Mouse (Mus musculus) forebrain, embryonic 15.5 days (tissue): ENCODE results near the gene Nid1. TPM values are rescaled to one million over a fixed set of nuclear protein-coding genes. Genes with fewer than 3 reads are reported as not detected.

Experiments
- ATAC-seq: fragments of 200-750 bp; cut with Nextera tagmentation; replicated peaks from 2 replicates; pipeline ENCODE4 v1.8.0; 2017; ENCODE audit warnings: mild to moderate bottlenecking, moderate TSS enrichment, moderate library complexity
- H3K27ac ChIP-seq: fragments of 300-500 bp; sonication (generic); replicated peaks from 2 replicates; pipeline ENCODE4 v1.5.1; 2015; ENCODE audit warnings: mild to moderate bottlenecking, inconsistent platforms
- H3K27me3 ChIP-seq: fragments of 300-500 bp; sonication (generic); 2 replicates; pipeline ENCODE4 v1.6.1; 2015; ENCODE audit warnings: inconsistent platforms
- H3K36me3 ChIP-seq: fragments of 300-500 bp; sonication (generic); 2 replicates; pipeline ENCODE4 v1.6.1; 2015; ENCODE audit warnings: mild to moderate bottlenecking, inconsistent platforms
- H3K4me1 ChIP-seq: fragments of 300-500 bp; sonication (generic); 2 replicates; pipeline ENCODE4 v1.6.1; 2015; ENCODE audit warnings: inconsistent platforms
- H3K4me2 ChIP-seq: fragments of 300-500 bp; sonication (generic); replicated peaks from 2 replicates; pipeline ENCODE4 v1.6.1; 2015; ENCODE audit warnings: mild to moderate bottlenecking, inconsistent platforms
- H3K4me3 ChIP-seq: fragments of 300-500 bp; sonication (generic); 2 replicates; pipeline ENCODE4 v1.5.1; 2015; ENCODE audit warnings: mild to moderate bottlenecking, inconsistent platforms
- H3K9ac ChIP-seq: fragments of 300-500 bp; sonication (generic); replicated peaks from 2 replicates; pipeline ENCODE4 v1.6.1; 2015; ENCODE audit warnings: mild to moderate bottlenecking, inconsistent platforms
- H3K9me3 ChIP-seq: fragments of 300-500 bp; sonication (generic); 2 replicates; pipeline ENCODE4 v1.6.1; 2016; ENCODE audit warnings: inconsistent platforms
- WGBS: fragments of 180-500 bp; shearing (Covaris S2); methylation state at CpG from one replicate; pipeline ENCODE4 v1.1.7; 2015; ENCODE audit warnings: mixed read lengths; 5-methylcytosine and 5-hydroxymethylcytosine counted together
- polyA plus RNA-seq: library from polyadenylated mRNA; unstranded; fragments of >200 nt; fragmentation: Nextera tagmentation; extraction: Ambion mirVana; gene quantifications from 2 replicates; pipeline ENCODE4 v1.2.1, GENCODE M21; 2015

The Nid1 gene
- polyA plus RNA-seq, 1 experiment from 2014 or later = 16.7 TPM

DNA sequence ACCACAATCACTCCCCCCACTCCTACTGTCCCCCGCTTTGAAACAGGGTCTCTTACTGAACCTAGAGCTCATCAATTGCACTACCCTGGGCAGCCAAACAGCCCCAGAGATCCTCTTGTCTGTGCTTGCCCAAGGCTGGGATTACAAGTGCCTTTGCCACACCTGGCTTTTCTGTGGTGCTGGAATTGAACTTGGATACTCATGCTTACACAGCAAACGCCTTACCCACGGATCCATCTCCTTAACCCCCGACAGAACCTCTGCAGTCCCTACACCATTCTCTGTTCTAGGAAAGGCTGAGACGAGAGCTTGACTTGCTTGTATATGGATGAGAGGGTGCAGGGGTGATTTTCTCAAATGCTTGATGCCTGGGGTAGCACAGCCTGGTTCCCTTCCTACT is 67.7 kb downstream of the Nid1 start:
- H3K4me1 ChIP-seq = no peaks in the 10 kb centered on the region
- H3K27me3 ChIP-seq = no peaks in the 10 kb centered on the region
- no peak overlapping the region for H3K27ac ChIP-seq
- H3K36me3 ChIP-seq = no peaks in the 10 kb centered on the region
- H3K9me3 ChIP-seq = no peaks in the 10 kb centered on the region
- ATAC-seq = no peak
- 88% methylated on average over 5 of the region's 5 CpGs for WGBS
- H3K9ac ChIP-seq = no peak overlapping the region
- H3K4me3 ChIP-seq = no peak overlapping the region
- no peak overlapping the region for H3K4me2 ChIP-seq

DNA sequence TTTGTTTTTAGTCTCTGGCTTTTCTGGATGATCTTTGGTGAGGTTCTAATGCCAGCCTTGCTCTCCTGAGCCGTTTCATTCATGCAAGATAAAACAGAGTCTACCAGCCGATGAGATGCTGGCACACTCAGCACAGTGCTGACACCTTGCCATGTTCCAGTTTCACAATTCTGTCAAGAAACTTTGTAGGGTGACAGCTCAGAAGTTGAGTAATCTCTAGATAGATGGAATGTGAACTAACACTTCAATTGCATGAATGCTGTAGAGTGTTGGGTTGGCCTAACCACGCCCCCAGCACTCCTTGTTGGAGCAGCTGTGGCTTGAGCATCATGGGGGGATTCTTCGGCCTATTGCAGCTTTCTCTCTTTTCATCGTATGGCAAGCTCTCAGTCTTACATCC is 69.2 kb downstream of the Nid1 start:
- Histone ChIP-seq H3K4me2 (no peak overlapping the region), H3K9me3 (no peaks in the 10 kb centered on the region), H3K9ac (no peak overlapping the region), H3K27ac (no peak overlapping the region), H3K36me3 (no peaks in the 10 kb centered on the region), H3K4me1 (no peaks in the 10 kb centered on the region), H3K27me3 (no peaks in the 10 kb centered on the region), H3K4me3 (no peak overlapping the region)
- ATAC-seq = no peak
- WGBS = 90% methylated on average over 5 of the region's 5 CpGs

DNA sequence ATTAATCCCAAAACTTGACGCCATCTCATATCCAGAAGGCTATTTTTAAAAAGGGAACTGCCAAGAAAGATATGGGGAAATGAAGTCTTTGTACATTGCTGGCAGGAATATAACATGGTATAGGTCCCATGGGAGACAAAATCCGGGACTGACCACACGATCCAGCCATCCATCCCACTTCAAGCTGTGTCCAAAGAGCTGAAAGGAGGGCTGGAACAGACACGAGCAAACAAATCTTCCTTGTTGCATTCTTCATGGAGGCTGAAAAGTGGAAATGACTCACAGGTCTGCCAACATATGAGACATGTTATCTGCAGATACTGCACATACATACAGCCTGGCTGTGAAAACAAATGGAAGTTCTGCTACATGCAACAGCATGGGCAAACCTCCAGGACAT is 77.5 kb downstream of the Nid1 start:
- Histone ChIP-seq H3K4me1 (no peaks in the 10 kb centered on the region), H3K27me3 (no peaks in the 10 kb centered on the region), H3K4me3 (no peak overlapping the region), H3K9me3 (no peaks in the 10 kb centered on the region), H3K4me2 (no peak overlapping the region), H3K9ac (no peak overlapping the region), H3K36me3 (no peaks in the 10 kb centered on the region), H3K27ac (no peak overlapping the region)
- ATAC-seq = no peak
- 82% methylated on average over 4 of the region's 4 CpGs for WGBS

DNA sequence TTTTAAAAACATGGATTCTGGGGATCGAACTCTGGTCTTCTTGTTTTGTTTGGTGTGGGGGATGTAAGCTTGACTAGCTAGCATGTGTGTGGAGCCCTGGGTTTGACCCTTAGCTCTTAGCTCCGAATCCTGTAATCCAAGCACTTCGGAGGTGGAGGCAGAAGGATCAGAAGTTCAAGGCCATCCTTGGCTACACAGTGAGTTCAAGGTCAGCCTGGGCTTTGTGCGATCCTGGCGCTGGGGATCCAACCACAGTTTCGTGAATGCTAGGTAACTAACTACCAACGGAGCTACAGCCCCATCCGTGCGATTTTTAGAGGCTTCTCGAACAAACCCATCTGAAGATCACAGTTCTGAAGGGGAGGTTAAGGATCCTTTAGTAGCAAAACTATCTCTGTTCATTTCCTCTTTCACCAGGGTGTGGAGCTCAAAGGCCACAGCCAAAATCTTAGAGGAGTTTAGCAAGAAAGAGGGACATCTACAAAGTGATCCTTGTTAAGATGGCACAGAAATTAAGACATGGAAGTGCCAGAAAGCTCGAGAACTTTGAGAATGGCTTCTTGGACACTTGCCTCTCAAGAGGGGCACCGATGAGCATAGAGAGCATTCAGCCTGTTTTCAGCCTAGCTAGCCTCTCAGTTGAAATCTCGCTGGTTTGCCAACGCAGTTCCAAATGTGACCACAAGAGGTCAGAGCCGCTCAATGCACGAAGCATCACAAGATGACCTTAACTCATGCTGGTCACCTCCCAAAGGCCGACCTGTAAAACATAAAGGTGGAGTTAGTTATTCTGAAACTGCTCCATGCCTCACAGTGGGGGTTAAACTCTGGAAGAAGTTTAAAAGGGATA is 79.2 kb downstream of the Nid1 start:
- H3K9me3 ChIP-seq = no peaks in the 10 kb centered on the region
- H3K4me1 ChIP-seq = no peaks in the 10 kb centered on the region
- no peak overlapping the region for H3K27ac ChIP-seq
- peak; percentile 74 for ATAC-seq
- no peaks in the 10 kb centered on the region for H3K36me3 ChIP-seq
- H3K4me3 ChIP-seq = no peak overlapping the region
- WGBS = 52% methylated on average over 17 of the region's 17 CpGs
- no peak overlapping the region for H3K9ac ChIP-seq
- H3K4me2 ChIP-seq = no peak overlapping the region
- H3K27me3 ChIP-seq = no peaks in the 10 kb centered on the region

DNA sequence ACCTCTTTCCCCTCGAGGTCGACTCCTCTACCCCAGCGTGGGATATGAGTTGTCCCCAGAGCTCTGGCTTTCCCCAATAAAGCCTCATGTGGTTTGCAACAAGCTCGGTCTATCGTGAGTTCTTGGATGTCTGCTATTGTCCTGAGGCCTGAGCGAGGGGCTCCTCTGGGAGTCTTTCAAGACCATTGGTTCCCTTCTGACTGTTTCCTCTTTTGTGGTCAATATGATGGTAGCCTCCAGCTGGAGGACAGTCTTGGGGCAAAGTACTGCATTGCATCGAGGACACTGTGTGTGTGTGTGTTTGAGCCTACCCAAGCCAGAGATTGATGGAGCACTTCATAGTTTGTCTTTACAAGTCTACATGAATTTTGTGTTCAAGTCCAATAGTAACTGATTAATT is 80.8 kb downstream of the Nid1 start:
- no peak overlapping the region for H3K9ac ChIP-seq
- H3K9me3 ChIP-seq = no peaks in the 10 kb centered on the region
- no peaks in the 10 kb centered on the region for H3K4me1 ChIP-seq
- 87% methylated on average over 7 of the region's 7 CpGs for WGBS
- H3K27me3 ChIP-seq = no peaks in the 10 kb centered on the region
- H3K36me3 ChIP-seq = no peaks in the 10 kb centered on the region
- ATAC-seq = no peak
- H3K4me3 ChIP-seq = no peak overlapping the region
- no peak overlapping the region for H3K27ac ChIP-seq
- H3K4me2 ChIP-seq = no peak overlapping the region

DNA sequence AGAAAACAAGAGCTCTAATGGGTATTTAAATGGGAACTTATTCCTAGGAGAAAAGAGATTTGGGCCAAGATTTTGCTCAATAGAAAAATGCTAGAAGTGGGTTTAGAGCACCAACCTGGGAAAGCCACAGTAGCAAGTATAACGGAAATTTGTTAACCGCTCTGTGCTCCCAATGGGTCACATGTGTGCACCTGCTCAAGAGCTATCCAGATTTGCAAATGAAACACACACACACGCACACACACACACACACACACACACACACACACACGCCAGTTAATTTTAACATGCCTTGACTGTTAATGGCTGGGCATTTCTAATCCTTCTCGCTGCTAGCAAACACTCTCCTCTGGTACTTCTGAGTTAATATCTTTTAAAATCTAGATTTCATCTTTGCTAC is 83.1 kb downstream of the Nid1 start:
- H3K4me2 ChIP-seq = no peak overlapping the region
- no peak overlapping the region for H3K27ac ChIP-seq
- H3K9me3 ChIP-seq = no peaks in the 10 kb centered on the region
- WGBS = 90% methylated on average over 5 of the region's 5 CpGs
- H3K4me3 ChIP-seq = no peak overlapping the region
- no peaks in the 10 kb centered on the region for H3K27me3 ChIP-seq
- no peaks in the 10 kb centered on the region for H3K4me1 ChIP-seq
- no peak for ATAC-seq
- H3K36me3 ChIP-seq = no peaks in the 10 kb centered on the region
- H3K9ac ChIP-seq = no peak overlapping the region

DNA sequence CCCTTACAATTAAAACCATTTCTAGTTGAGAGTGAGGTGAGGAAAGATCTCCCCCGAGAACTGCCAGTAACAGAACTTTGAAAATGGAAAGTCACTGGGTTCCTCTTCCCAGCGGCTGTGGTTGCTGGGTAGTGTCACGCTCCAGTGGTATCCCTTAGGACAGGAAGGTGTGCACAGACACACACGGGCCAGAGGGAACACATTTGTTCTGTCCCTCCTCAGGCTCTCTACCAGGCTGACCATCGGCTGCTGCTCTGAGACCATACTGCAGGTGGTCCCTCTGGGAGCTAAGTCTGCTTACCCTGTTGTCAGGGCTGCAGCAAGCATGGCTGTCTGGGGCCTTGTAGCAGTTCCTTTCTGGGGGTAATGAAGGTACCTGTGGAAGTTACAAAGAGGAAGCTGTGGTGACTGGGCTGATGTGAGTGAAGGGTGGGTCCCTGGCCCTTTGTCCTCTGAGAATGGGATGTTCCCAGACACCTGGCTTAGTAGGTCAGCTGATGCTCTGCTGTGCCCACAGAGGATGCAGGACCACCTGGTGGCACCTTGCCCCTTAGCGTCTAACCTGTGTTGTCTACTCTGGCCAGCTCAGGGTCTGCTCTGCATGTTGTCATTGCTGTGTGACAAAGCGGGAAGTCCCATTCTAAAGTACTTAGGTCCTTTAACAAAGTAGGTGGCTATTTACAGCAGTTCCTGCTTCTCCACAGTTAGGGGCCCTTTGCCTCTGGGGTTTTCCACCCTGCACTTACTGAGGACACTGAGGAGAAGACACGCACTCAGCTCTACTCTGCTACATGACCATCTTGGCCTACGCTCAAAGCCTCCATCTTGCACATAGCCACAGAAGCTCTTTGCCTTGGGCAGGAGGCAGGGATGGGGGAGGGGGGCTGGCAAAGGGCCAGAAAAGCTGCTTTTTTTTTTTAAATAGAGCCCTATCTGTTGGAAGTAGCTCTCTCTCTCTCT is 86.6 kb downstream of the Nid1 start:
- ATAC-seq = peak; percentile 46; the same call in 1 of the 2 replicates
- Histone ChIP-seq H3K4me3 (no peak overlapping the region), H3K4me1 (no peaks in the 10 kb centered on the region), H3K27ac (no peak overlapping the region), H3K4me2 (no peak overlapping the region), H3K9ac (no peak overlapping the region), H3K9me3 (no peaks in the 10 kb centered on the region), H3K27me3 (no peaks in the 10 kb centered on the region), H3K36me3 (no peaks in the 10 kb centered on the region)
- 81% methylated on average over 9 of the region's 9 CpGs for WGBS

DNA sequence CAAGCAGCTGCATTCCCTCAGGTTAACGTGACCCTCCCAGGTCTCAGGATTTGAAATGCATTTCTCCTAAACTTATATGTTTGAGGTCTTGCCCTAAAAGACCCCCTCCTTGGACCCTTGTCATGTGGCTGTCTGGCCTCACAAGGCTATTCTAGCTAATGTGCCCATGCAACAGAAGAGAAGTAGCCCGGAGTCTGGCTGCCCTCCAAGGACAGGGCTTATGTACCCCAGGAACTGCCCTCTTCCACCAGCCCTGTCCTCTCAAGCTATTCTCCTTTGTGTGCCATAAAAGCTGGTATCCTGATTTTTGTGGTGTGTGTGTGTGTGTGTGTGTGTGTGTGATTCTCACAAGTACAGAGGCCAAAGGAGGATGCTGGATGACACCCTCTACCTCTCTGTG is 87.9 kb downstream of the Nid1 start:
- Histone ChIP-seq H3K9ac (no peak overlapping the region), H3K4me1 (no peaks in the 10 kb centered on the region), H3K4me2 (no peak overlapping the region), H3K27ac (no peak overlapping the region), H3K9me3 (no peaks in the 10 kb centered on the region), H3K27me3 (no peaks in the 10 kb centered on the region), H3K36me3 (no peaks in the 10 kb centered on the region), H3K4me3 (no peak overlapping the region)
- WGBS = 96% methylated on average over 2 of the region's 2 CpGs
- ATAC-seq = no peak

DNA sequence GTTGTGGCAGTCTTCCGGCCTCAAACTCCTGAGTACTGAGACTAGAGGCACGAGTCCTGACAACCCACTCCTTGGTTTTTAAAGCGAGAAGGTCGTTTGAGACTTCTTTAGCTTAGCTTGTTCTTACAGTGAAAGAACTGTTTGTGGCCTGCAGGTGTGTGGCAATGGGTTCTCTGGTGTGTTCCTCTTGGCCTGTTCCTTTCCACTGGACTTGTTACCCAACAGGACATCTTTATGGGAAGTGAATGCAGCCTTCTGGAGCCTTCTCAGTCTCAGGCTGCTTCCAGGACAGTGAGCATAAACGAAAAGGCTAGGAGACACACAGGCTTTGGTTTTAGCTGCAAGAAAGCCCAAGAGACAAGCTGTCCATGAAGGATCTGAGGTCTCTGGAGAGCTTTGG is 88.5 kb downstream of the Nid1 start:
- Histone ChIP-seq H3K4me1 (no peaks in the 10 kb centered on the region), H3K27me3 (no peaks in the 10 kb centered on the region), H3K27ac (no peak overlapping the region), H3K4me3 (no peak overlapping the region), H3K4me2 (no peak overlapping the region), H3K9me3 (no peaks in the 10 kb centered on the region), H3K36me3 (no peaks in the 10 kb centered on the region), H3K9ac (no peak overlapping the region)
- ATAC-seq = no peak
- 86% methylated on average over 5 of the region's 5 CpGs for WGBS

DNA sequence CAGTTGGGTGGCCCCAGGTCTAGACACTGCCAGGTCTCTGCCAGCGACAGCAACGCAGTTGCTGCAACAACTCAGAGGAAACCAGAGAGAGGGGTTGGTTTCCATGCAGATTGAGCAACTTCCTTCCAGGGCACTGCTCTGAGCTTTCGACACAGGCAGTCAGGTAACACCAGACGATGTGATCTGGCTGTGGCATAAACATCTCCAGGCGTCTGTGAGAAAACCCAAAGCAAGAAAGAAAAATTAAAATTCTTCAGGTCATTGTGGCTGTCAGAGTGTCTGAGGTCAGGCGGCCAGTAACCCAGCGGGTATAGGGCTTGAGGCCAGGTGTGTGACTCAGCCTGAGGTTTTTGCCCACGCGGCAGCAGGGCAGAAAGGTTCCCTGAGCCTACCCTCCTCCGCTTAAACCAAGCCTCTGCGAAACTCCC is 91.8 kb downstream of the Nid1 start:
- Histone ChIP-seq H3K36me3 (no peaks in the 10 kb centered on the region), H3K27me3 (no peaks in the 10 kb centered on the region), H3K4me1 (no peaks in the 10 kb centered on the region), H3K4me2 (no peak overlapping the region), H3K4me3 (no peak overlapping the region), H3K27ac (no peak overlapping the region), H3K9ac (no peak overlapping the region), H3K9me3 (no peaks in the 10 kb centered on the region)
- WGBS = 77% methylated on average over 11 of the region's 11 CpGs
- ATAC-seq = no peak

DNA sequence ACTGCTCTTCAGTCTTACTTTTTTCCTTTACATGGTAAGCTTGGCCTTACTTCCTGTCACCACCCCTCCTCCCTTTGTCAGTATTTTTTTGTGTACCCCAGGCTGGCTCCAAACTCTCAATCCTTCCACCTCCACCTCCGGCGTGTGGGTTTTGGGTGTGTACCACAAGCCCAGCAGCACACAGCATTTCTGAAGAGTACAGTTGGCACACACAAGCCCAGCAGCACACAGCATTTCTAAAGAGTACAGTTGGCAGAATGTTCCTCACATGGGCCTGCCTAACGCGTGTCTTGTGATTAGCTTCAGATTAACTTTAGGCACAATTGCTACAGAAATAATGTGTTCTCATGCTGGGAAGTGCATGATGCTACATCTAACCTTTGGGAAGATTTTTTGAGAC is 93.6 kb downstream of the Nid1 start:
- Histone ChIP-seq H3K9ac (no peak overlapping the region), H3K4me3 (no peak overlapping the region), H3K36me3 (no peaks in the 10 kb centered on the region), H3K27me3 (no peaks in the 10 kb centered on the region), H3K27ac (no peak overlapping the region), H3K4me2 (no peak overlapping the region), H3K4me1 (no peaks in the 10 kb centered on the region), H3K9me3 (no peaks in the 10 kb centered on the region)
- WGBS = 89% methylated on average over 4 of the region's 4 CpGs
- no peak for ATAC-seq

DNA sequence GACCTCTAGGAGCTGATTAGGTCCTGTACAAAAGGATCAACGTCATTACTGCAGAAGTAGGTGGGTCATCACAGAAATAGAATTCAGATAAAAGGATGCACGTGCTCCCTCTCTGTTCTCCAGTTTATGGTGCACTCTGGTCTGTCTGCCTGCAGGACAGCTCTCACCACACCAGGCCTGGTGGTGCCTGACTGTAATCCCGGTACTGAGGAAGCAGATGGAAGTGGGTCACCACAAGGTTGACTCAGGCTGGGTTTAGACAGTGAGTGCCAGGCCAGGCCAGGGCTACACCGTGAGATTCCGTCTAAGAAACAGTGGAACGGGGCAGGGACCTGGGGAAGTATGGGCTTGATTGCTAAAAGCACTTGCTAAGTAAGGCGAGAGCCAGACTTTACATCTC is 94.6 kb downstream of the Nid1 start:
- ATAC-seq = no peak; the same call in 1 of the 2 replicates
- H3K36me3 ChIP-seq = no peaks in the 10 kb centered on the region
- H3K27me3 ChIP-seq = no peaks in the 10 kb centered on the region
- no peaks in the 10 kb centered on the region for H3K9me3 ChIP-seq
- H3K4me3 ChIP-seq = no peak overlapping the region
- 90% methylated on average over 7 of the region's 7 CpGs for WGBS
- no peak overlapping the region for H3K4me2 ChIP-seq
- no peak overlapping the region for H3K9ac ChIP-seq
- no peaks in the 10 kb centered on the region for H3K4me1 ChIP-seq
- no peak overlapping the region for H3K27ac ChIP-seq
